ENCODE assay signal across 8 mouse cellular contexts in the genomic region with DNA sequence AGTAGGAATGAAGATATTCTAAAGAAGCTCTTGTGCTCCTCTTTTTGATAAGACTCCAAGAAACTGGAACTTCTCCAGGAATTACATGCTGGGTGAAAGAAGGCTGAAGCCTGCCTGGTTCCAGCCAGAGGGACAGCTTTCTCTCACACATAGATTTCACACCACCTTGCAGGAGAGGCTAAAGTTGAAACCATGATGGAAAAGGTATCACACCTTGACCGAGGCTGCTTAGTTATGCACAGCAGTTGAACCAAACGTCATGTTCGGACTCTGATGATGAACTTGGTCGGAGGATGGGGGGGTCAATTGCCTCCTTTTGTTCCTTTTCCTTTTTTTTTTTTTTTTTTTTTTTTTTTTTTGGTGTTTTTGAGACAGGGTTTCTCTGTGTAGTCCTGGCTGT. TPM values are rescaled to one million over a fixed set of nuclear protein-coding genes. Genes with fewer than 3 reads are reported as not detected.
A peak's percentile ranks its signal among the peaks of the same experiment; 100 is the strongest.
DNase-seq lines count a peak whose midpoint lies in the region; ATAC-seq and TF ChIP-seq lines count a peak whose summit lies in the region.

No protein-coding gene starts in this region.

- peak; percentile 20 for DNase-seq in CD4-positive, CD25-positive, alpha-beta regulatory T cell, adult 2 months (ENCODE audit: low read depth, low spot score)
- no peak for DNase-seq in midbrain, embryonic 10.5 days (ENCODE audit: low spot score)
- DNase-seq in midbrain, embryonic 11.5 days (ENCODE audit: low spot score, missing footprints): no peak
- DNase-seq in urinary bladder, postnatal 4 days (ENCODE audit: low spot score in 2 of 2): no peak
- no peak for DNase-seq in kidney, adult 2 months

- peak overlapping the region; percentile 97; the same call in 1 of the 2 replicates for H3K4me3 ChIP-seq in midbrain, embryonic 10.5 days
- H3K4me3 ChIP-seq in midbrain, embryonic 11.5 days (ENCODE audit: low read depth, low read length): no peak overlapping the region
- H3K4me3 ChIP-seq in intestine, embryonic 15.5 days (replicated peaks): no peak overlapping the region
- H3K4me3 ChIP-seq in stomach, embryonic 14.5 days (ENCODE audit: low read depth, low read length): no peak overlapping the region; the same call in 1 of the 2 replicates
- no peak overlapping the region for H3K4me3 ChIP-seq in kidney, adult 2 months (ENCODE audit: insufficient read depth, low read depth, low read length)

- TF ChIP-seq CTCF in kidney, adult 2 months (conservative IDR thresholded peaks at IDR 0.05; ENCODE audit: insufficient read depth, insufficient read length, low read depth, low read length): no peak

- H3K4me2 ChIP-seq in midbrain, embryonic 11.5 days: no peak overlapping the region
- peak overlapping the region; percentile 50; the same call in 1 of the 2 replicates for H3K4me2 ChIP-seq in intestine, embryonic 15.5 days (replicated peaks)
- H3K4me2 ChIP-seq in stomach, embryonic 14.5 days (replicated peaks; ENCODE audit: low read depth, low read length): peak overlapping the region; percentile 30

- WGBS in midbrain, embryonic 10.5 days: 91% methylated on average over 4 of the region's 4 CpGs
- WGBS in midbrain, embryonic 11.5 days: 88% methylated on average over 4 of the region's 4 CpGs
- WGBS in intestine, embryonic 15.5 days: 87% methylated on average over 4 of the region's 4 CpGs
- WGBS in stomach, embryonic 14.5 days: 77% methylated on average over 4 of the region's 4 CpGs
- WGBS in kidney, adult 2 months: 72% methylated on average over 4 of the region's 4 CpGs

- peak overlapping the region; percentile 98; the same call in 1 of the 2 replicates for H3K27ac ChIP-seq in midbrain, embryonic 10.5 days (replicated peaks)
- H3K27ac ChIP-seq in midbrain, embryonic 11.5 days (ENCODE audit: low read depth, low read length): no peak overlapping the region
- no peak overlapping the region for H3K27ac ChIP-seq in intestine, embryonic 15.5 days
- peak overlapping the region; percentile 63; the same call in 1 of the 2 replicates for H3K27ac ChIP-seq in stomach, embryonic 14.5 days (ENCODE audit: low read length)
- no peak overlapping the region for H3K27ac ChIP-seq in kidney, adult 2 months (ENCODE audit: insufficient read depth, low read depth, low read length)

- H3K9ac ChIP-seq in midbrain, embryonic 11.5 days (ENCODE audit: low read length): no peak overlapping the region
- no peak overlapping the region for H3K9ac ChIP-seq in intestine, embryonic 15.5 days
- no peak overlapping the region for H3K9ac ChIP-seq in stomach, embryonic 14.5 days (replicated peaks; ENCODE audit: low read depth, low read length)

- H3K36me3 ChIP-seq in midbrain, embryonic 10.5 days: peaks cover 11% of the 10 kb centered on the region
- no peaks in the 10 kb centered on the region for H3K36me3 ChIP-seq in midbrain, embryonic 11.5 days (ENCODE audit: control insufficient read depth, insufficient read depth, low read length)
- H3K36me3 ChIP-seq in intestine, embryonic 15.5 days: no peaks in the 10 kb centered on the region; the same call in 1 of the 2 replicates
- H3K36me3 ChIP-seq in stomach, embryonic 14.5 days (ENCODE audit: control insufficient read depth, insufficient read depth, low read length): peaks cover 8% of the 10 kb centered on the region; the same call in 1 of the 2 replicates
- peaks cover 2% of the 10 kb centered on the region; the same call in 1 of the 2 replicates for H3K36me3 ChIP-seq in kidney, adult 2 months (ENCODE audit: control insufficient read depth, insufficient read depth, low read length)

- H3K27me3 ChIP-seq in midbrain, embryonic 10.5 days (ENCODE audit: low read depth, poor library complexity, severe bottlenecking): no peaks in the 10 kb centered on the region
- H3K27me3 ChIP-seq in midbrain, embryonic 11.5 days (ENCODE audit: control insufficient read depth, insufficient read depth, low read length): no peaks in the 10 kb centered on the region
- no peaks in the 10 kb centered on the region for H3K27me3 ChIP-seq in intestine, embryonic 15.5 days (replicated peaks)
- H3K27me3 ChIP-seq in stomach, embryonic 14.5 days (ENCODE audit: control insufficient read depth, insufficient read depth, low read length): no peaks in the 10 kb centered on the region
- H3K27me3 ChIP-seq in kidney, adult 2 months (replicated peaks; ENCODE audit: control insufficient read depth, insufficient read depth, low read length): no peaks in the 10 kb centered on the region

- no peaks in the 10 kb centered on the region for H3K9me3 ChIP-seq in midbrain, embryonic 10.5 days (replicated peaks)
- H3K9me3 ChIP-seq in midbrain, embryonic 11.5 days (ENCODE audit: control insufficient read depth, low read length): no peaks in the 10 kb centered on the region
- no peaks in the 10 kb centered on the region for H3K9me3 ChIP-seq in intestine, embryonic 15.5 days
- H3K9me3 ChIP-seq in stomach, embryonic 14.5 days (ENCODE audit: control insufficient read depth, low read depth, low read length): no peaks in the 10 kb centered on the region

- no peak for TF ChIP-seq POLR2A in kidney, adult 2 months (IDR thresholded peaks at IDR 0.05; ENCODE audit: low read depth, low read length)

- H3K4me1 ChIP-seq in midbrain, embryonic 10.5 days: peaks cover 13% of the 10 kb centered on the region
- peaks cover 7% of the 10 kb centered on the region for H3K4me1 ChIP-seq in midbrain, embryonic 11.5 days (ENCODE audit: control insufficient read depth, insufficient read depth, low read length)
- H3K4me1 ChIP-seq in intestine, embryonic 15.5 days (replicated peaks): 0 out of 2 replicates have a peak, but pooled peaks cover 6% of the 10 kb centered on the region
- peaks cover 9% of the 10 kb centered on the region; the same call in 1 of the 2 replicates for H3K4me1 ChIP-seq in stomach, embryonic 14.5 days (ENCODE audit: control insufficient read depth, insufficient read depth, low read length)
- peaks cover 10% of the 10 kb centered on the region for H3K4me1 ChIP-seq in kidney, adult 2 months (ENCODE audit: control insufficient read depth, insufficient read depth, low read length)

- no peak for ATAC-seq in CD4-positive, CD25-positive, alpha-beta regulatory T cell, adult 4 months
- ATAC-seq in midbrain, embryonic 11.5 days (ENCODE audit: low FRiP score): no peak
- no peak for ATAC-seq in intestine, embryonic 15.5 days
- no peak for ATAC-seq in stomach, embryonic 14.5 days (ENCODE audit: insufficient number of reproducible peaks, insufficient read depth, low FRiP score, low read depth)

RNA-seq across cellular contexts. Expression of a gene that starts 0.6 kb away (rescaled TPM):
- polyA plus RNA-seq in CD4-positive, CD25-positive, alpha-beta regulatory T cell, adult 4 months (2017; shearing (Covaris generic)): 100 to 1,000 TPM; 319 to 401 TPM
- polyA plus RNA-seq in midbrain, embryonic 10.5 days (2016; fragmentation: Nextera tagmentation; extraction: Ambion mirVana): 620 and 680 TPM in 2 replicates
- 654 and 676 TPM in 2 replicates for polyA plus RNA-seq in midbrain, embryonic 11.5 days (2014; fragmentation: Nextera tagmentation; extraction: Ambion mirVana)
- polyA plus RNA-seq in intestine, embryonic 15.5 days (2015; fragmentation: Nextera tagmentation; extraction: Ambion mirVana): 593 and 607 TPM in 2 replicates
- polyA plus RNA-seq in stomach, embryonic 14.5 days (2014; fragmentation: Nextera tagmentation; extraction: Ambion mirVana): 587 and 595 TPM in 2 replicates
- polyA plus RNA-seq in kidney, adult 2 months (2012; rRNA removed): 21.1 and 44.9 TPM in 2 replicates

RNA-seq across cellular contexts. Expression of a gene that starts 36.2 kb away (rescaled TPM):
- polyA plus RNA-seq in CD4-positive, CD25-positive, alpha-beta regulatory T cell, adult 4 months (2017; shearing (Covaris generic)): 100 to 1,000 TPM; 223 to 263 TPM
- 225 and 228 TPM in 2 replicates for polyA plus RNA-seq in midbrain, embryonic 10.5 days (2016; fragmentation: Nextera tagmentation; extraction: Ambion mirVana)
- polyA plus RNA-seq in midbrain, embryonic 11.5 days (2014; fragmentation: Nextera tagmentation; extraction: Ambion mirVana): 275 and 291 TPM in 2 replicates
- 192 and 223 TPM in 2 replicates for polyA plus RNA-seq in intestine, embryonic 15.5 days (2015; fragmentation: Nextera tagmentation; extraction: Ambion mirVana)
- 226 and 257 TPM in 2 replicates for polyA plus RNA-seq in stomach, embryonic 14.5 days (2014; fragmentation: Nextera tagmentation; extraction: Ambion mirVana)
- 31.9 and 44.6 TPM in 2 replicates for polyA plus RNA-seq in kidney, adult 2 months (2012; rRNA removed)

RNA-seq across cellular contexts. Expression of a gene that starts 42.0 kb away (rescaled TPM):
- polyA plus RNA-seq in CD4-positive, CD25-positive, alpha-beta regulatory T cell, adult 4 months (2017; shearing (Covaris generic)): 100 to 1,000 TPM; 104 to 130 TPM
- 25.5 and 26.6 TPM in 2 replicates for polyA plus RNA-seq in midbrain, embryonic 10.5 days (2016; fragmentation: Nextera tagmentation; extraction: Ambion mirVana)
- polyA plus RNA-seq in midbrain, embryonic 11.5 days (2014; fragmentation: Nextera tagmentation; extraction: Ambion mirVana): 34.5 and 35.2 TPM in 2 replicates
- 35.0 and 39.3 TPM in 2 replicates for polyA plus RNA-seq in intestine, embryonic 15.5 days (2015; fragmentation: Nextera tagmentation; extraction: Ambion mirVana)
- polyA plus RNA-seq in stomach, embryonic 14.5 days (2014; fragmentation: Nextera tagmentation; extraction: Ambion mirVana): 40.7 and 43.4 TPM in 2 replicates
- 3.0 and 3.6 TPM in 2 replicates for polyA plus RNA-seq in kidney, adult 2 months (2012; rRNA removed)

Comparison
In these comparisons a context has a peak if more than half of its experiments do, and no peak if none do; other contexts are left out.
1. H3K27ac ChIP-seq: peak in midbrain, embryonic 10.5 days (single experiment) and stomach, embryonic 14.5 days (single experiment); none in midbrain, embryonic 11.5 days (single experiment), intestine, embryonic 15.5 days (single experiment) and kidney, adult 2 months (single experiment).